Mouse (Mus musculus) cerebral cortex, adult 2 months (tissue): Measurements from ENCODE around the gene Cend1.

Experiments
- WGBS: fragments of 180-500 bp; shearing (Covaris S2); methylation state at CpG from one replicate; pipeline ENCODE4 v1.1.7; 2018; 5-methylcytosine and 5-hydroxymethylcytosine counted together

Cend1 gene

GRCm38 (mm10) chr7:141465388-141466044, 36.2 kb upstream of the Cend1 start:
- WGBS = 57% methylated on average over 10 of the region's 10 CpGs

GRCm38 (mm10) chr7:141464603-141465201, 35.4 kb upstream of the Cend1 start:
- 30% methylated on average over 38 of the region's 38 CpGs for WGBS

- 52% methylated on average over 12 of the region's 12 CpGs for WGBS
Observed at GRCm38 (mm10) chr7:141463824-141464602, 34.7 kb upstream of the Cend1 start.

- WGBS = 41% methylated on average over 5 of the region's 5 CpGs
Observed at GRCm38 (mm10) chr7:141462333-141462821, 33.1 kb upstream of the Cend1 start.

GRCm38 (mm10) chr7:141461521-141462332, 32.4 kb upstream of the Cend1 start:
- WGBS = 4% methylated on average over 59 of the region's 59 CpGs

- WGBS = 67% methylated on average over 15 of the region's 15 CpGs
Observed at GRCm38 (mm10) chr7:141460391-141461113, 31.3 kb upstream of the Cend1 start, which contains the start of gene Cracr2b. Gene Cracr2b, plus strand, starts transcription at chr7:141461094.

GRCm38 (mm10) chr7:141460001-141460390, 30.7 kb upstream of the Cend1 start:
- 75% methylated on average over 5 of the region's 5 CpGs for WGBS

- WGBS = 90% methylated on average over 17 of the region's 17 CpGs
Observed at GRCm38 (mm10) chr7:141459301-141459711, 30.0 kb upstream of the Cend1 start.

- 90% methylated on average over 11 of the region's 11 CpGs for WGBS
Observed at GRCm38 (mm10) chr7:141458661-141459060, 29.4 kb upstream of the Cend1 start.

- 85% methylated on average over 15 of the region's 15 CpGs for WGBS
Observed at GRCm38 (mm10) chr7:141457986-141458660, 28.8 kb upstream of the Cend1 start.

GRCm38 (mm10) chr7:141457236-141457635, 27.9 kb upstream of the Cend1 start:
- 92% methylated on average over 14 of the region's 14 CpGs for WGBS

GRCm38 (mm10) chr7:141456739-141457138, 27.4 kb upstream of the Cend1 start:
- 79% methylated on average over 6 of the region's 6 CpGs for WGBS

- 3% methylated on average over 23 of the region's 23 CpGs for WGBS
Observed at GRCm38 (mm10) chr7:141455610-141456314, 26.5 kb upstream of the Cend1 start.

- WGBS = under 1% methylated on average over 45 of the region's 45 CpGs
Observed at GRCm38 (mm10) chr7:141454967-141455551, 25.8 kb upstream of the Cend1 start, which contains the start of gene Pnpla2. Gene Pnpla2, plus strand, starts transcription at chr7:141455198.

GRCm38 (mm10) chr7:141453636-141454035, 24.3 kb upstream of the Cend1 start:
- WGBS = 72% methylated on average over 2 of the region's 2 CpGs

- under 1% methylated on average over 63 of the region's 63 CpGs for WGBS
Observed at GRCm38 (mm10) chr7:141447110-141447991, 18.1 kb upstream of the Cend1 start, which contains the start of gene Rplp2. Gene Rplp2, plus strand, starts transcription at chr7:141447370.

GRCm38 (mm10) chr7:141446374-141446773, 17.1 kb upstream of the Cend1 start:
- WGBS = 85% methylated on average over 3 of the region's 3 CpGs

GRCm38 (mm10) chr7:141443828-141444237, 14.5 kb upstream of the Cend1 start, which contains the start of gene Pidd1:
Gene Pidd1, minus strand, starts transcription at chr7:141444025.
- 1% methylated on average over 25 of the region's 25 CpGs for WGBS
